Mouse (Mus musculus): ENCODE data around the gene Cer1. TPM values are rescaled to one million over a fixed set of nuclear protein-coding genes. Genes with fewer than 3 reads are reported as not detected.

Cer1 gene
- polyA plus RNA-seq (2017; shearing (Covaris generic)), result not detected

DNA sequence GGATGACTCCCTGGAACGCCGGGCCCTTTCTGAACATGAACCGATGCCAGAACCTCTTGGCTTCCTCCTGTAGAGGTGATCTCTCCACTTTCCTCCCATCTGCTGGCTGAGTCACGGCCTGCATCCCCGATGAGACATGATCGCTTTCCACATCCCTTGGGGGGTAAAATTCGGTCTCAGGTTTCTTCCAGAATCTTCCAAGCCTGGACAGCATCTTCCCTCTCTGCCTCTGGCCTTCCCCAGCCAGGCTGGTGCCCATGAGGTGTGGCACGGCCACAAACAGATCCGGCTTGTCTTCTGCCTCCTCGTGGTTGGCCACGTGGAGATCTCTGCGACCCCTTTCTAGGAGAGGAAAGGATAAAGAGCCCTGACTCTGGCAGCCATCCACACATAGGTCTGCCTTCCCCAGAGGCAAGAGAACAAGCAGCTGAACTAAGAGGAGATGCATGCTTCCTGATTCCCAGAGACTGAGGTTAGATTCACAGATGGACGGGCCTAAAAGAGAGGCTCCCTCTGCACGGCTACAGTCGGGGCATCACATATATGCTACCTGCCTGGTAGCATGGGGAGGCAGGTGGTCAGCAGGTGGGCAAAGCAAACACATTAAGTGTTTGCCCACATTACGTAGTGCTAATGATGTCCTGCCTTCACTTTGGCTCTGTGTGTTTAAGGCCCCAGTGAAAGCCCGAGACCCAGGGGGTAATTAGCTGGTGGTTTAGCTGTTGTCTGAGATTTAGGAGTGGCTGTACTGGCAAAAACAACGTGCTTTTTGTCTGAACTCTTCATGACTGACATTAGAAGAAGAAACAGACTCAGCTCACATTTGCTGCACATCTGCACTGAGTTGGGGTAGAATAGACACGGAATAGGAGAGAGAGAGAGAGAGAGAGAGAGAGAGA, at the start of gene Cer1:
Gene Cer1, minus strand, starts transcription at position 513 of the 899 bp plus-strand sequence.

DNA sequence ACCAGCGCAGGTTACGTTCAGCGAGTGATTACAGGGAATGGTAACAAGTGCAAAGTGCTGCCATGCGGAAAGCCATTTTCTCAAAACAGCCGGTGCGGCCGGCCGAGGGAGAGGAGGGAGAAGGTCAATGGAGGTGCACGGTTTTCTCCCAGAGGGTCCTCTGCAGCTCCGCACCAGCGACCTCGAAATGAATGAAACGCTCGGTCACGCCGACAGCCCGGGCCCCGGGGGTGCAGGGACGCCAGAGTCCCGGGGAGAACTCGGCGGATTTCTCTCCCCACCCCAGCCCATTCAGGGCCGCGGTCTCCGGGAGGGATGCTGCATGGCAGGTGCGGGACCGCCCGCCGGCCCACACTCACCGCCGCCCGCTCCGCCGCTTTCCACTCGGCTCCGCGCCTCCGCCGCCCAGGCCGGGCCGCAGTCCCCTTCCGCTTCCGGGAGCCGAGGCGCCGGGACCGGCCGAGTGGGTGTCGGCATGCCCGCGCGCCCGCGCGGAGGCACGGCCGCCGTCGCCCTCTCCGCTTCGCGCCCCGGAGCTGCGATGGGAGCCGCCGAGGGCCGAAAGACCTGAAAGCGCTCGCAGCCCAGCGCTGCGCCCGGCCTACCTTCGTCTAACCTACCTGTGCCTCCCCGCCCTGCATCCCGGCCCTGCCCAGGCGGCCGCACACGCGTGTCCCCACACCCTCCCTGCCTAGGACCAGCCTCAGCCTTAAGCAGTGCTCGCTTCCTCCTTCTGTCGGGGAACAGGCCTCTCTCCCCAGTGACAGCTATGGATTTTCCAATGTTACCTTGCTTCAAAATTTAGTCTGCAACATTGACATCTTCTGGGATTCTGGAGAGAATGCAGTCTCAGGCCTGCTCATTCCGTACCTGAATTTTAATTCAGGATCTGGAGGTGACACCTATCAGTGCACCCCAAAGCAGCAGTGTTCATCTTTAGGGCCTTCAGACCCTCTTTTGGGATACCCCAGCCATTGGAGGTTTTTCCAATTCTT, 25.5 kb downstream of the Cer1 start, which contains the start of gene Zdhhc21:
Gene Zdhhc21, minus strand, starts transcription at position 828 of the 995 bp plus-strand sequence.

Other genes starting within 250 kb of the Cer1 start
- 0.10 TPM for gene Nfib, start 179.4 kb downstream of the Cer1 start, polyA plus RNA-seq (2017; shearing (Covaris generic))
- 13.1 TPM for gene Zdhhc21, start 25.2 kb downstream of the Cer1 start, polyA plus RNA-seq (2017; shearing (Covaris generic))
- gene Frem1, start 167.2 kb upstream of the Cer1 start, polyA plus RNA-seq (2017; shearing (Covaris generic)), result not detected

All from CD4-positive, CD25-positive, alpha-beta regulatory T cell (primary cell).